Mouse (Mus musculus) neural tube, embryonic 11.5 days (tissue): ENCODE measurements around the gene Tmem206. TPM values are rescaled to one million over a fixed set of nuclear protein-coding genes. Genes with fewer than 3 reads are reported as not detected.
A peak's percentile ranks its signal among the peaks of the same experiment; 100 is the strongest.

ENCODE experiments used
- ATAC-seq: fragments of 200-750 bp; cut with Nextera tagmentation; 2 replicates; pipeline ENCODE4 v1.8.0; 2017; ENCODE audit warnings: moderate number of reproducible peaks, mild to moderate bottlenecking, moderate TSS enrichment, moderate library complexity; ENCODE audit not compliant: insufficient read depth, low FRiP score, low TSS enrichment
- DNase-seq: peaks from one replicate; pipeline ENCODE4 v3.0.0-alpha.2; 2015; ENCODE audit warnings: low spot score
- H3K27ac ChIP-seq: fragments of 300-500 bp; sonication (generic); 2 replicates; pipeline ENCODE4 v1.5.1; 2014; ENCODE audit warnings: low read depth, mild to moderate bottlenecking, low read length
- H3K27me3 ChIP-seq: fragments of 300-500 bp; sonication (generic); 2 replicates; pipeline ENCODE4 v1.6.1; 2014; ENCODE audit warnings: mild to moderate bottlenecking, low read length, mixed read lengths; ENCODE audit not compliant: control insufficient read depth, insufficient read depth
- H3K36me3 ChIP-seq: fragments of 300-500 bp; sonication (generic); 2 replicates; pipeline ENCODE4 v1.6.1; 2014; ENCODE audit warnings: mild to moderate bottlenecking, low read length, moderate library complexity, mixed read lengths; ENCODE audit not compliant: control insufficient read depth, insufficient read depth
- H3K4me1 ChIP-seq: fragments of 300-500 bp; sonication (generic); 2 replicates; pipeline ENCODE4 v1.6.1; 2014; ENCODE audit warnings: low read length, mixed read lengths; ENCODE audit not compliant: control insufficient read depth, insufficient read depth
- H3K4me2 ChIP-seq: fragments of 300-500 bp; sonication (generic); 2 replicates; pipeline ENCODE4 v1.6.1; 2014; ENCODE audit warnings: low read depth, mild to moderate bottlenecking, moderate library complexity
- H3K4me3 ChIP-seq: fragments of 300-500 bp; sonication (generic); 2 replicates; pipeline ENCODE4 v1.5.1; 2014; ENCODE audit warnings: low read depth, low read length
- H3K9ac ChIP-seq: fragments of 300-500 bp; sonication (generic); 2 replicates; pipeline ENCODE4 v1.6.1; 2014; ENCODE audit warnings: mild to moderate bottlenecking, low read length
- H3K9me3 ChIP-seq: fragments of 300-500 bp; sonication (generic); 2 replicates; pipeline ENCODE4 v1.6.1; 2016; ENCODE audit warnings: low read length; ENCODE audit not compliant: control insufficient read depth
- WGBS: fragments of 180-500 bp; shearing (Covaris S2); extraction: QIAGEN DNeasy Blood & Tissue Kit; methylation state at CpG from one replicate; pipeline ENCODE4 v1.1.7; 2014; 5-methylcytosine and 5-hydroxymethylcytosine counted together
- polyA plus RNA-seq: library from polyadenylated mRNA; unstranded; fragments of >200 nt; fragmentation: Nextera tagmentation; extraction: Ambion mirVana; gene quantifications from 2 replicates; pipeline ENCODE4 v1.2.1, GENCODE M21; 2014

Tmem206 gene
- polyA plus RNA-seq, 1 experiment from 2014 or later, result 38.5 TPM

GRCm38 (mm10) chr1:191352786-191353488, 27.2 kb downstream of the Tmem206 start:
- no peak overlapping the region for H3K4me3 ChIP-seq
- peaks cover 10% of the 10 kb centered on the region for H3K36me3 ChIP-seq
- ATAC-seq (no peak), DNase-seq (peak; percentile 43)
- H3K9me3 ChIP-seq, result no peaks in the 10 kb centered on the region
- H3K9ac ChIP-seq, result no peak overlapping the region
- WGBS, result 70% methylated on average over 14 of the region's 14 CpGs
- no peaks in the 10 kb centered on the region for H3K27me3 ChIP-seq
- no peak overlapping the region for H3K27ac ChIP-seq
- H3K4me1 ChIP-seq, result no peaks in the 10 kb centered on the region
- no peak overlapping the region for H3K4me2 ChIP-seq

GRCm38 (mm10) chr1:191353836-191354235, 28.1 kb downstream of the Tmem206 start:
- Histone ChIP-seq H3K9ac (no peak overlapping the region), H3K4me2 (no peak overlapping the region), H3K4me3 (no peak overlapping the region), H3K9me3 (no peaks in the 10 kb centered on the region), H3K27me3 (no peaks in the 10 kb centered on the region), H3K27ac (no peak overlapping the region), H3K4me1 (no peaks in the 10 kb centered on the region), H3K36me3 (peaks cover 10% of the 10 kb centered on the region)
- DNase-seq, result no peak
- no peak for ATAC-seq
- WGBS, result 73% methylated on average over 4 of the region's 4 CpGs

- H3K4me3 ChIP-seq, result no peak overlapping the region
- no peak for ATAC-seq
- H3K27ac ChIP-seq, result no peak overlapping the region
- 78% methylated on average over 1 of the region's 1 CpGs for WGBS
- H3K9ac ChIP-seq, result no peak overlapping the region
- no peak for DNase-seq
- H3K9me3 ChIP-seq, result no peaks in the 10 kb centered on the region
- H3K36me3 ChIP-seq, result peaks cover 10% of the 10 kb centered on the region; the same call in 1 of the 2 replicates
- H3K4me1 ChIP-seq, result no peaks in the 10 kb centered on the region
- no peaks in the 10 kb centered on the region for H3K27me3 ChIP-seq
- H3K4me2 ChIP-seq, result no peak overlapping the region
These were observed 31.2 kb downstream of the Tmem206 start for GRCm38 (mm10) chr1:191356936-191357335.

DNA sequence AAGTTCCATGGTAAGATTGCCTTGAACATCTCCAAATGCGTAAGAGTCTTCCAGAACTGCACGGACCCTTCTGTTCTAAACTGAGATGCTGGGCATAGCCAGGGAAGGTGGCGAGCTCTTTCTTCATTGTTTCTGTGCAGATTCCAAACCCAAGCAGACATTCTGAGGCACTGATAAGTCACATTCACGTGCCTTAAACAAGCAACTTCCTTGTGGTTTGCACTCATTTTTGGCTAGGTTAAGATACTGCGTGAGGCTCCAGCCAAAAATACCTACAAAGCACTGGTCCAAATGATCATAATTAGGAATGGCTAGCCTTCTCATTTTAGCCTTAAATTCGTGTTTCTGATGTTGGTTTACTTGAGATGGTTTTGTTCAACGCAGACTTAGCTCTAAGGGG, 33.8 kb downstream of the Tmem206 start:
- H3K9ac ChIP-seq, result no peak overlapping the region
- peaks cover 7% of the 10 kb centered on the region; the same call in 1 of the 2 replicates for H3K36me3 ChIP-seq
- 88% methylated on average over 7 of the region's 7 CpGs for WGBS

DNA sequence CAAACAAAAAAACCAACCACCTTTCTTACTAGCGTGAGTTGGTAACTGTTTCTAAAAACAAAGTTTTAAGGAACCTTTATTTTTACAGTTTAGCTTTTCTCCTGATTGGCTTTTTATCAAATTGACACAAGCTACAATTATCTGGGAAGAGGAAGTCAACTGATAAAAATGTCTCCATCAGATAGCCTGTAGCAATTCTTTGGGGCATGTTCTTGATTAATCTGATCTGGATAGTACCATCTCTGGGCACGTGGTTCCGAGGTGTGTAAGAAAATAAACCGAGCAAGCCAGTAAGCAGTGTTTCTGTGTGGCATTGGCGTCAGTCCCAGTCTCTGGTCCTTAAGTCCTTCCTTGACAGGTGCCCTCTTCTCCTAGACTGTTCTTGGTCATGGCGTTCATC, 36.7 kb downstream of the Tmem206 start:
- no peak overlapping the region for H3K4me2 ChIP-seq
- H3K4me3 ChIP-seq, result no peak overlapping the region
- H3K9ac ChIP-seq, result no peak overlapping the region
- no peaks in the 10 kb centered on the region for H3K27me3 ChIP-seq
- H3K36me3 ChIP-seq, result peaks cover 2% of the 10 kb centered on the region; the same call in 1 of the 2 replicates
- ATAC-seq (no peak), DNase-seq (no peak)
- no peaks in the 10 kb centered on the region for H3K4me1 ChIP-seq
- H3K9me3 ChIP-seq, result no peaks in the 10 kb centered on the region
- WGBS, result 97% methylated on average over 6 of the region's 6 CpGs
- no peak overlapping the region for H3K27ac ChIP-seq

More for the DNA sequence above, 33.8 kb downstream of the Tmem206 start:
- Histone ChIP-seq H3K4me3 (no peak overlapping the region), H3K4me1 (no peaks in the 10 kb centered on the region), H3K9me3 (no peaks in the 10 kb centered on the region), H3K4me2 (no peak overlapping the region), H3K27ac (no peak overlapping the region), H3K27me3 (no peaks in the 10 kb centered on the region)
- DNase-seq (no peak), ATAC-seq (no peak)

DNA sequence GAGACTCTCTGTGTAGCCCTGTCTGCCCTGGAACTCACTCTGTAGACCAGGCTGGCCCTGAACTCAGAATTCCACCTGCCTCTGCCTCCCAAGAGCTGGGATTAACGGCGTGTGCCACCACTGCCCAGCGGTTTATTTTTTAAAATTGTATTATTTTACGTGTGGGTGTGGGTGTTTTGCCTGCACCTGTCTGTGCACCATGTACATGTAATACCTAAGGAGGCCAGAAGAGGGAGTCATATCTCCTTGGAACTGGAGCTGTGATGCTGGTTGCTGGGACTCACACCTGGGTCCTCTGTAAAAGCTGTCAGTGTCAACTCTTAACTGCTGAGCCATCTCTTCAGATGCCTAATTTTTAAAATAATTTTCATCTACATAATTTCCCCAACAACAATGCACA, 38.8 kb downstream of the Tmem206 start:
- H3K9me3 ChIP-seq, result no peaks in the 10 kb centered on the region
- 74% methylated on average over 4 of the region's 4 CpGs for WGBS
- no peak overlapping the region for H3K4me2 ChIP-seq
- DNase-seq, result no peak
- no peak overlapping the region for H3K4me3 ChIP-seq
- H3K4me1 ChIP-seq, result no peaks in the 10 kb centered on the region
- no peak overlapping the region for H3K9ac ChIP-seq
- H3K27me3 ChIP-seq, result no peaks in the 10 kb centered on the region
- H3K36me3 ChIP-seq, result no peaks in the 10 kb centered on the region
- no peak for ATAC-seq
- no peak overlapping the region for H3K27ac ChIP-seq

- no peaks in the 10 kb centered on the region for H3K27me3 ChIP-seq
- H3K27ac ChIP-seq, result no peak overlapping the region
- no peaks in the 10 kb centered on the region for H3K4me1 ChIP-seq
- 93% methylated on average over 4 of the region's 4 CpGs for WGBS
- H3K4me2 ChIP-seq, result no peak overlapping the region
- H3K4me3 ChIP-seq, result no peak overlapping the region
- no peaks in the 10 kb centered on the region for H3K36me3 ChIP-seq
- H3K9me3 ChIP-seq, result no peaks in the 10 kb centered on the region
- no peak for DNase-seq
- ATAC-seq, result no peak
- H3K9ac ChIP-seq, result no peak overlapping the region
These were observed 42.5 kb downstream of the Tmem206 start for GRCm38 (mm10) chr1:191368193-191368592.

DNA sequence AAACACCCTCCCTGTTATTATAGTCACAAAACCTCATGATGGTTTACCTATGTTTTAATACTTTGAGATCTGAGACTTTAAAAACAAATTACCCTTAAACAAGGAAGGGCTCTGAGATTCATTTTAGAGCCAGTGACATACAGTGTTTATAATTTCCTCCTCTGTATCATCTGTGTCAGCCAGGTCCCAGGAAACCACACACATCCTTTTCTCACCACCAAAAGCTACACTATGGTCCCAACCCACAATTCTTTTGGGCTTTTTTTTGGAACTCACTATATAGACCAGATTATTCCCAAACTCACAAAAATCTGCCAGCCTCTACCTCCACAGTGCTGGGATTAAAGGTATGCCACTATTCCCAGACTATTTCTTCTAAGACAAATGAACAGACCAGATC, 43.4 kb downstream of the Tmem206 start:
- H3K27ac ChIP-seq, result no peak overlapping the region
- no peaks in the 10 kb centered on the region for H3K9me3 ChIP-seq
- H3K27me3 ChIP-seq, result no peaks in the 10 kb centered on the region
- no peaks in the 10 kb centered on the region for H3K36me3 ChIP-seq
- H3K4me2 ChIP-seq, result no peak overlapping the region
- DNase-seq, result no peak
- no peak overlapping the region for H3K9ac ChIP-seq
- H3K4me1 ChIP-seq, result no peaks in the 10 kb centered on the region
- no peak for ATAC-seq
- H3K4me3 ChIP-seq, result no peak overlapping the region

- 94% methylated on average over 10 of the region's 10 CpGs for WGBS
- DNase-seq (no peak), ATAC-seq (no peak)
- Histone ChIP-seq H3K4me3 (no peak overlapping the region), H3K4me1 (no peaks in the 10 kb centered on the region), H3K27ac (no peak overlapping the region), H3K9me3 (no peaks in the 10 kb centered on the region), H3K4me2 (no peak overlapping the region), H3K9ac (no peak overlapping the region), H3K36me3 (no peaks in the 10 kb centered on the region), H3K27me3 (no peaks in the 10 kb centered on the region)
These were observed 49.4 kb downstream of the Tmem206 start for GRCm38 (mm10) chr1:191374993-191375643.
